ENCODE assay signal across 25 mouse cellular contexts in the genomic region with DNA sequence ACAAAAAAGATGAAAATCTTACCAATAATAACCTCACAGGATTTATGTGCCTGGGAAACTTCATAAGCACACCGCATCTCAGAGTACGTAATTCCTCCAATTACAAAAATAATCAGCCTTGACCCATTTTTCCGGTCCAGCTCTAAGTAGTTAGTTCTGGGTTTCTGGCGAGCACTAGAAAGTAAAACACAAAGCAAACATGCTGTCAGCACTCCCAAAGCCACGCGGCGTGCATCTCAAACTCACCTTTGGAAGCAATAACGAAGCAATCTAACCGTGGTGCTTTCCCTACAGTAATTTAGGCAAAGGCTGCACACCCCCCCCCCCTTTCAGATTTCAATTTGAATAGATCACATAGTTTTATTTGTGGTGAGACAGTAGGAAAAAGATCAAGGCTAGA. TPM values are rescaled to one million over a fixed set of nuclear protein-coding genes. Genes with fewer than 3 reads are reported as not detected.
"Had no signal": no experiment of that assay in that cellular context is flagged by ENCODE, and none has a peak within 500 bp of the region (broad histone marks: within the 10 kb centered on the region; RNA-seq: fewer than 3 reads in every experiment).

No protein-coding gene starts in this region.

- ATAC-seq: liver, postnatal 0 days; lung, postnatal 0 days; midbrain, embryonic 16.5 days had no signal

- H3K4me3 ChIP-seq: layer of hippocampus, adult 2 months; limb, embryonic 10.5 days; limb, embryonic 13.5 days; midbrain, embryonic 12.5 days; neural tube, embryonic 12.5 days; neural tube, embryonic 15.5 days; stomach, embryonic 15.5 days had no signal

- DNase-seq: kidney, adult 18-20 months; kidney, adult 9 months; kidney, postnatal 25 days; layer of hippocampus, adult 9-11 months; liver; liver, postnatal 0 days; lung, embryonic 14.5 days; retina, postnatal 1 day; right cerebral cortex, postnatal 25 days; spleen, adult 18-20 months; thymus, postnatal 36 days had no signal

- H3K9ac ChIP-seq: limb, embryonic 13.5 days; liver, embryonic 14.5 days; liver, postnatal 0 days; lung, embryonic 14.5 days; midbrain, embryonic 12.5 days; neural tube, embryonic 12.5 days; neural tube, embryonic 15.5 days; stomach, embryonic 15.5 days had no signal

- H3K27ac ChIP-seq: kidney, postnatal 0 days; layer of hippocampus, adult 2 months; limb, embryonic 10.5 days; limb, embryonic 13.5 days; liver, embryonic 14.5 days; midbrain, embryonic 12.5 days; neural tube, embryonic 12.5 days; neural tube, embryonic 15.5 days; stomach, embryonic 15.5 days had no signal

- H3K4me1 ChIP-seq: midbrain, embryonic 12.5 days; neural tube, embryonic 12.5 days; neural tube, embryonic 15.5 days; stomach, embryonic 15.5 days had no signal

- H3K27me3 ChIP-seq: limb, embryonic 13.5 days; midbrain, embryonic 12.5 days; neural tube, embryonic 12.5 days; neural tube, embryonic 15.5 days; stomach, embryonic 15.5 days had no signal

- H3K4me2 ChIP-seq: limb, embryonic 13.5 days; lung, embryonic 14.5 days; midbrain, embryonic 12.5 days; neural tube, embryonic 12.5 days; neural tube, embryonic 15.5 days; stomach, embryonic 15.5 days had no signal

- H3K9me3 ChIP-seq: limb, embryonic 10.5 days; limb, embryonic 13.5 days; midbrain, embryonic 12.5 days; neural tube, embryonic 12.5 days; neural tube, embryonic 15.5 days; stomach, embryonic 15.5 days had no signal

RNA-seq across cellular contexts. Expression of a gene that starts 55.3 kb away (rescaled TPM):
- total RNA-seq: layer of hippocampus, postnatal 25 days; left cerebral cortex, postnatal 25 days had no signal
- polyA plus RNA-seq: kidney, postnatal 0 days; macrophage; midbrain, embryonic 16.5 days had no signal
